Mouse (Mus musculus) liver, embryonic 14.5 days (tissue): ENCODE measurements at regions not wholly inside any gene's neighbourhood (a gene's known extent, or its start where the extent isn't known, plus 50 kb on each side); places are given as distances from the start of the nearest gene placed in this dataset.

Source experiments
- CTCF ChIP-seq: IDR thresholded peaks from 2 replicates; pipeline ENCODE4 v1.5.1; 2016; ENCODE audit warnings: antibody characterized with exemption, low read depth, control low read depth
- EP300 ChIP-seq: IDR thresholded peaks from 2 replicates; pipeline ENCODE4 v1.6.1; 2016; ENCODE audit warnings: antibody characterized with exemption, low read depth

GRCm38 (mm10) chr13:111356520-111357456 lies 102.0 kb downstream of the Actbl2 start:
- TF ChIP-seq CTCF (no peak), EP300 (no peak)
